Mouse (Mus musculus): ENCODE data around the gene Cptp. TPM values are rescaled to one million over a fixed set of nuclear protein-coding genes. Genes with fewer than 3 reads are reported as not detected.

Gene Cptp
- polyA plus RNA-seq, 1 experiment, result 51.3 TPM

GRCm38 (mm10) chr4:155821025-155821424 lies 48.2 kb downstream of the Cptp start:
- 65% methylated on average over 7 of the region's 7 CpGs for WGBS
- DNase-seq (ENCODE audit: low read depth, low spot score), result no peak

DNA sequence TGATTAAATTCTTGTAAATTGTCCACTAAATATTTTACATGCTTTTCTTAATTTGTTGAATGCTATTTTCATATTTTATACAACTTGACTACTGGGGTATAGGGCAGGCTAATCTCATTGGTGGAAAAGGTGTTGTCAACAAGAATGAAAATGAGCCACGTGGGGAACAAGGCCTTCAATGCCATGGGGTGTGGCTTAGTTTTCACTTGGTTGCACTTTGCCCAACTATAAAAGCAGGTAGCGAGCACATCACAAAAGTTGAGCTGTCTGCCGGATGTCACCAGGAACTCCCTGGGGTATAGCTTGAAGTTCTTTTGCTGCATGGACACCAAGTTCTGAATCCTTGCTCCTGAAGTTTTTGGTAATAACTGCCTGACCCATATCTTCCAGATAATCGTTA lies 51.7 kb downstream of the Cptp start:
- DNase-seq (ENCODE audit: low read depth, low spot score), result peak; percentile 62

More for the DNA sequence above, 51.7 kb downstream of the Cptp start:
- WGBS, result 37% methylated on average over 4 of the region's 4 CpGs

Other genes with a start within 250 kb of the Cptp start
- 43.3 and 43.8 TPM in 2 replicates for gene Cdk11b, start 244.6 kb downstream of the Cptp start, polyA plus RNA-seq (2012; rRNA removed)
- gene Gm10563, start 224.0 kb downstream of the Cptp start, polyA plus RNA-seq (2012; rRNA removed), result not detected in 2 replicates
- gene Mmp23, start 216.1 kb downstream of the Cptp start, polyA plus RNA-seq (2012; rRNA removed), result 19.6 and 19.7 TPM in 2 replicates
- 36.6 and 47.6 TPM in 2 replicates for gene Mib2, start 200.2 kb downstream of the Cptp start, polyA plus RNA-seq (2012; rRNA removed)
- 10.1 and 12.2 TPM in 2 replicates for gene Fndc10, start 175.1 kb downstream of the Cptp start, polyA plus RNA-seq (2012; rRNA removed)
- 125 and 153 TPM in 2 replicates for gene Ssu72, start 164.6 kb downstream of the Cptp start, polyA plus RNA-seq (2012; rRNA removed)
- gene Tmem240, start 134.6 kb downstream of the Cptp start, polyA plus RNA-seq (2012; rRNA removed), result 0.40 and 0.51 TPM in 2 replicates
- 78.3 and 91.6 TPM in 2 replicates for gene Atad3a, start 108.3 kb downstream of the Cptp start, polyA plus RNA-seq (2012; rRNA removed)
- 10.6 and 36.8 TPM in 2 replicates for gene Vwa1, start 94.7 kb downstream of the Cptp start, polyA plus RNA-seq (2012; rRNA removed)
- 0.55 and 1.2 TPM in 2 replicates for gene Tmem88b, start 83.6 kb downstream of the Cptp start, polyA plus RNA-seq (2012; rRNA removed)
- gene Ankrd65, start 79.0 kb downstream of the Cptp start, polyA plus RNA-seq (2012; rRNA removed), result not detected in 2 replicates
- 73.4 and 84.4 TPM in 2 replicates for gene Mrpl20, start 66.6 kb downstream of the Cptp start, polyA plus RNA-seq (2012; rRNA removed)
- 45.9 and 63.9 TPM in 2 replicates for gene Ccnl2, start 57.0 kb downstream of the Cptp start, polyA plus RNA-seq (2012; rRNA removed)
- gene Aurkaip1, start 38.2 kb downstream of the Cptp start, polyA plus RNA-seq (2012; rRNA removed), result 123 and 143 TPM in 2 replicates
- 55.5 and 69.3 TPM in 2 replicates for gene Mxra8, start 29.8 kb downstream of the Cptp start, polyA plus RNA-seq (2012; rRNA removed)
- 73.8 and 106 TPM in 2 replicates for gene Dvl1, start 22.0 kb downstream of the Cptp start, polyA plus RNA-seq (2012; rRNA removed)
- gene Tas1r3, start 6.1 kb downstream of the Cptp start, polyA plus RNA-seq (2012; rRNA removed), result 1.3 and 1.9 TPM in 2 replicates
- 36.6 and 36.7 TPM in 2 replicates for gene Ints11, start 106 bp upstream of the Cptp start, polyA plus RNA-seq (2012; rRNA removed)
- gene Pusl1, start 22.3 kb upstream of the Cptp start, polyA plus RNA-seq (2012; rRNA removed), result 31.4 and 39.4 TPM in 2 replicates
- 9.5 and 16.3 TPM in 2 replicates for gene Acap3, start 22.4 kb upstream of the Cptp start, polyA plus RNA-seq (2012; rRNA removed)
- gene Ube2j2, start 74.4 kb upstream of the Cptp start, polyA plus RNA-seq (2012; rRNA removed), result 77.4 and 92.8 TPM in 2 replicates
- 77.0 and 151 TPM in 2 replicates for gene C1qtnf12, start 92.9 kb upstream of the Cptp start, polyA plus RNA-seq (2012; rRNA removed)
- 5.9 and 6.0 TPM in 2 replicates for gene B3galt6, start 123.2 kb upstream of the Cptp start, polyA plus RNA-seq (2012; rRNA removed)
- 77.4 and 77.7 TPM in 2 replicates for gene Sdf4, start 123.4 kb upstream of the Cptp start, polyA plus RNA-seq (2012; rRNA removed)
- gene Tnfrsf4, start 144.4 kb upstream of the Cptp start, polyA plus RNA-seq (2012; rRNA removed), result 7.4 and 8.8 TPM in 2 replicates
- 5.9 and 6.6 TPM in 2 replicates for gene Tnfrsf18, start 156.7 kb upstream of the Cptp start, polyA plus RNA-seq (2012; rRNA removed)
- 6.6 and 9.2 TPM in 2 replicates for gene Ttll10, start 190.0 kb upstream of the Cptp start, polyA plus RNA-seq (2012; rRNA removed)
- 17.1 and 21.9 TPM in 2 replicates for gene 9430015G10Rik, start 240.5 kb upstream of the Cptp start, polyA plus RNA-seq (2012; rRNA removed)